Mouse (Mus musculus): Measurements from ENCODE around the gene Tfb2m. TPM values are rescaled to one million over a fixed set of nuclear protein-coding genes. Genes with fewer than 3 reads are reported as not detected.
"Not testable (repeated sequence)": the region's sequence is repeated elsewhere in the genome, so short reads cannot be mapped to it uniquely, and the experiment has no call there.

Gene Tfb2m
- 14.2 TPM for polyA plus RNA-seq (2012; fragmentation: generic; extraction: Trizol)

- Histone ChIP-seq H3K4me3 (peak within 1 kb of the TSS; percentile 60), H3ac (ENCODE audit: control insufficient read depth, insufficient read length) (peak within 1 kb of the TSS; percentile 30), H3K4me2 (ENCODE audit: low read depth) (peak within 1 kb of the TSS; percentile 98), H3K79me2 (ENCODE audit: control insufficient read depth, insufficient read depth) (peaks cover 45% of the 10 kb centered on the region)
- H3K36me3 ChIP-seq (ENCODE audit: control insufficient read depth, insufficient read depth); H3K27me3 ChIP-seq (ENCODE audit: control insufficient read depth, insufficient read depth, insufficient read length): not testable (repeated sequence)
- TF ChIP-seq MYOG (IDR thresholded peaks at IDR 0.05; ENCODE audit: control insufficient read depth in 1 of 3, insufficient read depth in 1 of 3, insufficient read length in 2 of 3, low read depth in 2 of 3) (peak in 1 of 3 experiments; percentile 5), POLR2AphosphoS2 (IDR thresholded peaks at IDR 0.05; ENCODE audit: insufficient read length, low read depth) (peak; percentile 5), POLR2A (IDR thresholded peaks at IDR 0.05; ENCODE audit: insufficient read length, low read depth) (peak; percentile 49)
These were observed at the start of gene Tfb2m, which contains the start of gene Cnst for GRCm38 (mm10) chr1:179545768-179546550. Tfb2m (minus strand) TSS chr1:179546267. Cnst (plus strand) TSS chr1:179546370.

GRCm38 (mm10) chr1:179592972-179593371, 46.9 kb upstream of the Tfb2m start:
- H3ac ChIP-seq (ENCODE audit: control insufficient read depth, insufficient read length), result no peak overlapping the region
- H3K4me2 ChIP-seq (ENCODE audit: low read depth), result no peak overlapping the region
- no peaks in the 10 kb centered on the region for H3K79me2 ChIP-seq (ENCODE audit: control insufficient read depth, insufficient read depth)
- TF ChIP-seq TCF3 (IDR thresholded peaks at IDR 0.05; ENCODE audit: insufficient read length, low read depth) (no peak), CEBPB (IDR thresholded peaks at IDR 0.05; ENCODE audit: insufficient read depth, poor library complexity, severe bottlenecking) (no peak), MYOD1 (IDR thresholded peaks at IDR 0.05; ENCODE audit: control insufficient read depth in 1 of 3, insufficient read length in 2 of 3, low read depth in 2 of 3) (no peak), MAX (IDR thresholded peaks at IDR 0.05; ENCODE audit: low read depth) (no peak), E2F4 (IDR thresholded peaks at IDR 0.05; ENCODE audit: insufficient read depth) (no peak), POLR2A (IDR thresholded peaks at IDR 0.05; ENCODE audit: insufficient read length, low read depth) (no peak), POLR2AphosphoS2 (IDR thresholded peaks at IDR 0.05; ENCODE audit: insufficient read length, low read depth) (no peak), MYOG (IDR thresholded peaks at IDR 0.05; ENCODE audit: control insufficient read depth in 1 of 3, insufficient read depth in 1 of 3, insufficient read length in 2 of 3, low read depth in 2 of 3) (no peak), REST (IDR thresholded peaks at IDR 0.05; ENCODE audit: insufficient read depth, insufficient read length) (no peak), TCF12 (IDR thresholded peaks at IDR 0.05; ENCODE audit: insufficient read depth, poor library complexity, severe bottlenecking) (no peak)
- H3K27me3 ChIP-seq (ENCODE audit: control insufficient read depth, insufficient read depth, insufficient read length), result no peaks in the 10 kb centered on the region
- no peaks in the 10 kb centered on the region for H3K36me3 ChIP-seq (ENCODE audit: control insufficient read depth, insufficient read depth)
- no peak overlapping the region for H3K4me3 ChIP-seq

- Histone ChIP-seq H3K79me2 (ENCODE audit: control insufficient read depth, insufficient read depth) (no peaks in the 10 kb centered on the region), H3K4me2 (ENCODE audit: low read depth) (no peak overlapping the region), H3ac (ENCODE audit: control insufficient read depth, insufficient read length) (no peak overlapping the region), H3K4me3 (no peak overlapping the region), H3K36me3 (ENCODE audit: control insufficient read depth, insufficient read depth) (no peaks in the 10 kb centered on the region), H3K27me3 (ENCODE audit: control insufficient read depth, insufficient read depth, insufficient read length) (no peaks in the 10 kb centered on the region)
- TF ChIP-seq MYOG (IDR thresholded peaks at IDR 0.05; ENCODE audit: control insufficient read depth in 1 of 3, insufficient read depth in 1 of 3, insufficient read length in 2 of 3, low read depth in 2 of 3) (peak in 1 of 3 experiments; percentile 16), MYOD1 (IDR thresholded peaks at IDR 0.05; ENCODE audit: control insufficient read depth in 1 of 3, insufficient read length in 2 of 3, low read depth in 2 of 3) (peak; percentile 17 to 89 (median 79)), USF1 (IDR thresholded peaks at IDR 0.05; ENCODE audit: low read depth) (no peak)
These were observed 46.1 kb upstream of the Tfb2m start for GRCm38 (mm10) chr1:179592143-179592542.

GRCm38 (mm10) chr1:179591639-179592038, 45.6 kb upstream of the Tfb2m start:
- Histone ChIP-seq H3K27me3 (ENCODE audit: control insufficient read depth, insufficient read depth, insufficient read length) (no peaks in the 10 kb centered on the region), H3K4me2 (ENCODE audit: low read depth) (no peak overlapping the region), H3ac (ENCODE audit: control insufficient read depth, insufficient read length) (no peak overlapping the region), H3K4me3 (no peak overlapping the region), H3K36me3 (ENCODE audit: control insufficient read depth, insufficient read depth) (no peaks in the 10 kb centered on the region), H3K79me2 (ENCODE audit: control insufficient read depth, insufficient read depth) (no peaks in the 10 kb centered on the region)
- TF ChIP-seq MYOD1 (IDR thresholded peaks at IDR 0.05; ENCODE audit: control insufficient read depth in 1 of 3, insufficient read length in 2 of 3, low read depth in 2 of 3), result no peak
- TF ChIP-seq REST (IDR thresholded peaks at IDR 0.05; ENCODE audit: insufficient read depth, insufficient read length), result no peak
- TF ChIP-seq POLR2AphosphoS2 (IDR thresholded peaks at IDR 0.05; ENCODE audit: insufficient read length, low read depth), result no peak
- TF ChIP-seq MAX (IDR thresholded peaks at IDR 0.05; ENCODE audit: low read depth), result no peak
- TF ChIP-seq E2F4 (IDR thresholded peaks at IDR 0.05; ENCODE audit: insufficient read depth), result no peak
- TF ChIP-seq TCF3 (IDR thresholded peaks at IDR 0.05; ENCODE audit: insufficient read length, low read depth), result no peak
- no peak for TF ChIP-seq USF1 (IDR thresholded peaks at IDR 0.05; ENCODE audit: low read depth)

- H3K4me2 ChIP-seq (ENCODE audit: low read depth), result peak overlapping the region; percentile 44
These were observed 42.2 kb upstream of the Tfb2m start for GRCm38 (mm10) chr1:179588230-179588629.

More at GRCm38 (mm10) chr1:179588230-179588629, 42.2 kb upstream of the Tfb2m start:
- Histone ChIP-seq H3ac (ENCODE audit: control insufficient read depth, insufficient read length) (no peak overlapping the region), H3K36me3 (ENCODE audit: control insufficient read depth, insufficient read depth) (no peaks in the 10 kb centered on the region), H3K27me3 (ENCODE audit: control insufficient read depth, insufficient read depth, insufficient read length) (no peaks in the 10 kb centered on the region), H3K4me3 (no peak overlapping the region), H3K79me2 (ENCODE audit: control insufficient read depth, insufficient read depth) (no peaks in the 10 kb centered on the region)
- TF ChIP-seq POLR2AphosphoS2 (IDR thresholded peaks at IDR 0.05; ENCODE audit: insufficient read length, low read depth) (no peak), MYOD1 (IDR thresholded peaks at IDR 0.05; ENCODE audit: control insufficient read depth in 1 of 3, insufficient read length in 2 of 3, low read depth in 2 of 3) (peak in 1 of 3 experiments; percentile 48), MYOG (IDR thresholded peaks at IDR 0.05; ENCODE audit: control insufficient read depth in 1 of 3, insufficient read depth in 1 of 3, insufficient read length in 2 of 3, low read depth in 2 of 3) (peak in 1 of 3 experiments; percentile 50), CEBPB (IDR thresholded peaks at IDR 0.05; ENCODE audit: insufficient read depth, poor library complexity, severe bottlenecking) (no peak)
